Mouse (Mus musculus) large intestine, adult 2 months (tissue): Measurements from ENCODE around the gene Zfp672. TPM values are rescaled to one million over a fixed set of nuclear protein-coding genes. Genes with fewer than 3 reads are reported as not detected.

Source experiments
- DNase-seq: peaks from one replicate; pipeline ENCODE4 v3.0.0-alpha.2; 2012; ENCODE audit warnings: low read depth, low spot score
- WGBS: fragments of 180-500 bp; shearing (Covaris S2); methylation state at CpG from one replicate; pipeline ENCODE4 v1.1.7; 2018; 5-methylcytosine and 5-hydroxymethylcytosine counted together
- polyA plus RNA-seq: library from polyadenylated mRNA; depleted of rRNA; stranded (reverse); fragments of >200 nt; gene quantifications from 2 replicates; pipeline ENCODE4 v1.2.3, GENCODE M21; 2012; rRNA removed

Gene Zfp672
- polyA plus RNA-seq, 1 experiment: 16.6 TPM

GRCm38 (mm10) chr11:58301057-58301456, 29.1 kb downstream of the Zfp672 start:
- 17% methylated on average over 13 of the region's 13 CpGs for WGBS
- no peak for DNase-seq

GRCm38 (mm10) chr11:58297396-58297795, 32.7 kb downstream of the Zfp672 start:
- DNase-seq: no peak
- 85% methylated on average over 6 of the region's 6 CpGs for WGBS

DNA sequence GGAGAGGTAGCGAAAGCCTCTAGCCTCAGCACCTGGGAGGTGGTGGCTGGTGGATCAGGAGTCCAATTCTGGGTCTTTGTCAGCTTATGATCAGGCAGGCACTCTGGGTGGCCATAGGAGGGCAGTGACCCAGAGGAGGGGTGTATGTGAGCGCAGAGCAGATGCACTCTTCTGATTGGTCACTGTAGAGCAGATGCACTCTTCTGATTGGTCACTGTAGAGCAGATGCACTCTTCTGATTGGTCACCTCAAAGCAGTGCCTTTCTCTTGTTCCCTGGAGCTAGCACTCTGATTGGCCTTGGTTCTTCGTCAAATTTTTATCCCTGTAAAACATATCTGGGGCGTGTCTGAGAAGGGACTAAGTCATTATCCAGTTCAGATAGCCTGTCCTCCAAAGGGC, 37.3 kb downstream of the Zfp672 start:
- WGBS: 66% methylated on average over 4 of the region's 4 CpGs
- no peak for DNase-seq

- no peak for DNase-seq
- 79% methylated on average over 4 of the region's 4 CpGs for WGBS
Measured at GRCm38 (mm10) chr11:58290812-58291211, 39.3 kb downstream of the Zfp672 start.

DNA sequence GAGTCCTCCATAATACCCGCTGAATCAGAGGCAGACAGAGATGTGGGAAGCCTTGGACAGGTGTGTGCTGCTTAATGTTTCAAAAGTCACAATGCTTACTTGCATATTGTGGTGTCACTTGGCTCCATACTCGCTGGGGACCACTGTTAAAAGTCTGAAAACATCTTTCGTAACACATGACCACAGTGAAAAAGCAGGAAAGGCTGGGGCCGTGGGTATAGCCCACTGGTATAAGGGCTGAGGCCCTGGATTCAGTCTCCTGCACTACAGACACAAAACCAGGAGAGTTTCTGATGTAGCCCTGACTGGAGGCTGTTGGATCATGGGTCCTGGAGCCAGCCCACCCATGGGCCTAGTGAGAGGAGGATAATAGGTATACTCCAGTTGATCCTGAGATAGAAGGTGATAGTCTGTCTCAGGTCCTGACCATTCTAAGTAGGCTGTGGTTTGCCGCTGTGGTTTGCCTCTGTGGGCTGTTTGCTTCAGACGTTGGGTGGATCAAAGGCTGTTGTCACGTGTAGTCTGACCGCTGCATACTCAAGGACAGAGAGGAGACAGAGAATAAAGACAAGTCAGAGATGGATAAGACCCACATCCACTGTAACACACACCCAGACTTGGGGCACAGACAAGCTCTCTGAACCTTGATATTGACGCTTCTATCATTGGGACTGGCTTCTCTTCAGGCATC, 40.0 kb downstream of the Zfp672 start:
- WGBS: 65% methylated on average over 9 of the region's 9 CpGs
- no peak for DNase-seq

GRCm38 (mm10) chr11:58282518-58282917, 47.6 kb downstream of the Zfp672 start:
- 75% methylated on average over 5 of the region's 5 CpGs for WGBS
- no peak for DNase-seq

- 79% methylated on average over 13 of the region's 13 CpGs for WGBS
Measured at GRCm38 (mm10) chr11:58281970-58282496, 48.1 kb downstream of the Zfp672 start.

DNA sequence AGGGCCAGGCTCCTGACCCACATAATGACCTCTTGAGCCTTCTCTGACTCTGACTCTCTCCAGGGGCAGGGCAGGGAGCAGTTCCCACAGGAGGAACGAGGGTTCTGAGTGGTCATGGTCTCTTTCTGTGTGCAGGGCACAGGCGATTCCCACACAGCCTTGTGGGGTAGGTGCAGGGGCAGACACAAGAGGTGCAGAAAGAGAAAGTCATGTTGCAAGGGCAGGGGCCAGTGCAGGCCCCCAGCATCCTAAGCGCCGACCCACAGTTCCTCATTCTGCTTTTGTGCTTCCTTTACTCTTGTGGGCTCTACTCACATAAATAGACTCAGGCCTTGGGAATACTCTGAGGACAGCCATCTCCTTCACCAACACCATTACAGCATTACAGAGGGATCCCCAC, 54.4 kb downstream of the Zfp672 start:
- 75% methylated on average over 4 of the region's 4 CpGs for WGBS

More at GRCm38 (mm10) chr11:58281970-58282496, 48.1 kb downstream of the Zfp672 start:
- no peak for DNase-seq

DNA sequence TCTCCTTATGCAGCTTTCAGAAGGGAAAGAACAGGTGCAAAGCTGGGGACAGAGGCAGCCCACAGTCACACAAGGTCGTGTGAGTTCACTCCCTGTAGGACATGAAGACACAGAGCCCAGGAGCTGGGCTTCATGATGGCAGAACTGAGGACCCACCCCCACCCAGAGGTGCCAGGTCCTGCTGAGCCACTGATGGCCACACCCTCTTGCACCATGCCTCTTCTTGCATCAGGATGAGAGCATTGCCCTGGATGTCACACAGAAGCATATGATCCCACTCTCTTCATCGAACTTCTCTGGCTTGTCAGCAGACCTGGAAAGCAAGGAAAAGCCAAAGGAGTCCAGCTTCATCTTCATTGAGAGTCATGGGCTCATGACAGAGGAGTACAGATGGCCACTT, 55.6 kb downstream of the Zfp672 start, which contains the start of gene 4930438A08Rik:
TSS of gene 4930438A08Rik (plus strand) at position 228 of the 400 bp plus-strand sequence.
- DNase-seq: no peak
- WGBS: 48% methylated on average over 2 of the region's 2 CpGs

More for the DNA sequence above, 54.4 kb downstream of the Zfp672 start:
- no peak for DNase-seq

DNA sequence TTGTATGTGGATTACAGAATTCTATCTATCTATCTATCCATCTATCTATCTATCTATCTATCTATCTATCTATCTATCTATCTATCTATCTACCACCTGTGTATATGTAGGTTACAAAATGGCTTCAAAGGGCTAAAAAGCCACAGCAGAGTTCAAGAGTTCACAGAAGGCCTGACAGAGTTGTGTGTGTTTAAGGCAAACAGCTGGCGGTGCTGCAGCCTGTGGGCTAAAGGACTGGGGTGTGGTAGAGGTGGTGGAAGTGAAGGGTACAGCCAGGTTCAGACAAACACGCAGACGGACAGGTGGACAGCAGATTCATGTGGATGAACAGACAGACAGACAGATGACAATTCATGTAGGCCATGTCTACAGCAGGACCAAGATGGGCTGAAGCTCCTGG, 61.9 kb downstream of the Zfp672 start:
- WGBS: 30% methylated on average over 3 of the region's 3 CpGs

More for the DNA sequence above, 61.9 kb downstream of the Zfp672 start:
- DNase-seq: no peak

Other genes with a start within 250 kb of the Zfp672 start
- 0.16 and 0.29 TPM in 2 replicates for gene Gm12248, start 237.2 kb downstream of the Zfp672 start, polyA plus RNA-seq
- 40.0 and 41.2 TPM in 2 replicates for gene Cnot8, start 226.2 kb downstream of the Zfp672 start, polyA plus RNA-seq
- 4.7 and 6.9 TPM in 2 replicates for gene Gemin5, start 161.8 kb downstream of the Zfp672 start, polyA plus RNA-seq
- gene Mrpl22, start 158.7 kb downstream of the Zfp672 start, polyA plus RNA-seq: 40.5 and 47.8 TPM in 2 replicates
- gene Igtp, start 130.8 kb downstream of the Zfp672 start, polyA plus RNA-seq: 41.9 and 47.9 TPM in 2 replicates
- gene Irgm2, start 130.7 kb downstream of the Zfp672 start, polyA plus RNA-seq: 29.1 TPM in 2 replicates
- gene 4930438A08Rik, start 55.5 kb downstream of the Zfp672 start, polyA plus RNA-seq: 0.09 and 0.19 TPM in 2 replicates
- gene Zfp692, start 23.3 kb downstream of the Zfp672 start, polyA plus RNA-seq: 24.8 and 28.7 TPM in 2 replicates
- 26.7 and 27.6 TPM in 2 replicates for gene Sh3bp5l, start 385 bp upstream of the Zfp672 start, polyA plus RNA-seq
- 6,429 and 6,795 TPM in 2 replicates for gene Lypd8, start 48.7 kb upstream of the Zfp672 start, polyA plus RNA-seq
- 19.1 and 114 TPM in 2 replicates for gene 1810065E05Rik, start 90.8 kb upstream of the Zfp672 start, polyA plus RNA-seq
- gene Gm12253, start 102.2 kb upstream of the Zfp672 start, polyA plus RNA-seq: not detected in 2 replicates
- not detected in 2 replicates for gene Lypd9, start 122.6 kb upstream of the Zfp672 start, polyA plus RNA-seq
- gene Olfr30, start 131.9 kb upstream of the Zfp672 start, polyA plus RNA-seq: not detected in 2 replicates
- not detected in 2 replicates for gene Olfr332, start 162.2 kb upstream of the Zfp672 start, polyA plus RNA-seq
- not detected in 2 replicates for gene Olfr331, start 172.2 kb upstream of the Zfp672 start, polyA plus RNA-seq
- gene Olfr330, start 204.5 kb upstream of the Zfp672 start, polyA plus RNA-seq: not detected in 2 replicates
- gene Olfr329-ps, start 216.1 kb upstream of the Zfp672 start, polyA plus RNA-seq: not detected in 2 replicates
- gene Olfr328, start 225.3 kb upstream of the Zfp672 start, polyA plus RNA-seq: not detected in 2 replicates
- gene Olfr224, start 240.2 kb upstream of the Zfp672 start, polyA plus RNA-seq: not detected in 2 replicates
- gene Olfr325, start 247.4 kb upstream of the Zfp672 start, polyA plus RNA-seq: not detected in 2 replicates